Mouse (Mus musculus) ZHBTc4 (cell line): ENCODE measurements around the gene Sema3b.
"Not testable (repeated sequence)": the region's sequence is repeated elsewhere in the genome, so short reads cannot be mapped to it uniquely, and the experiment has no call there.

ENCODE experiments used
- DNase-seq: peaks from one replicate; pipeline ENCODE4 v3.0.0-alpha.2; 2011; ENCODE audit warnings: low read depth, low spot score

The Sema3b gene

DNA sequence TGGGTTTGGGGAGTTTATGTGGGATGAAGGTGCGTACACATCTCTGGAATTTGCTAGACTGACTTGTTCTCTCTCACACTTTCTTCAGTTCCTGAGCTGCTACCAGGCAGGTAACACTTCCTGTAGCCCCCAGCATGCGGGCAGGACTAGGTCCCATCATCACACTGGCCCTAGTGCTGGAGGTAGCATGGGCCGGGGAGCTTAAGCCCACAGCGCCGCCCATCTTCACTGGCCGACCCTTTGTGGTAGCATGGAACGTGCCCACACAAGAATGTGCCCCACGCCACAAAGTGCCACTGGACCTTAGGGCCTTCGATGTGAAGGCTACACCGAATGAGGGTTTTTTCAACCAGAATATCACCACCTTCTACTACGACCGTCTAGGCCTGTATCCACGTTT lies 39.0 kb downstream of the Sema3b start:
- DNase-seq = no peak

GRCm38 (mm10) chr9:107569270-107569669 lies 39.8 kb downstream of the Sema3b start:
- no peak for DNase-seq

GRCm38 (mm10) chr9:107568331-107569261 lies 40.4 kb downstream of the Sema3b start:
- peak; percentile 95 for DNase-seq

DNA sequence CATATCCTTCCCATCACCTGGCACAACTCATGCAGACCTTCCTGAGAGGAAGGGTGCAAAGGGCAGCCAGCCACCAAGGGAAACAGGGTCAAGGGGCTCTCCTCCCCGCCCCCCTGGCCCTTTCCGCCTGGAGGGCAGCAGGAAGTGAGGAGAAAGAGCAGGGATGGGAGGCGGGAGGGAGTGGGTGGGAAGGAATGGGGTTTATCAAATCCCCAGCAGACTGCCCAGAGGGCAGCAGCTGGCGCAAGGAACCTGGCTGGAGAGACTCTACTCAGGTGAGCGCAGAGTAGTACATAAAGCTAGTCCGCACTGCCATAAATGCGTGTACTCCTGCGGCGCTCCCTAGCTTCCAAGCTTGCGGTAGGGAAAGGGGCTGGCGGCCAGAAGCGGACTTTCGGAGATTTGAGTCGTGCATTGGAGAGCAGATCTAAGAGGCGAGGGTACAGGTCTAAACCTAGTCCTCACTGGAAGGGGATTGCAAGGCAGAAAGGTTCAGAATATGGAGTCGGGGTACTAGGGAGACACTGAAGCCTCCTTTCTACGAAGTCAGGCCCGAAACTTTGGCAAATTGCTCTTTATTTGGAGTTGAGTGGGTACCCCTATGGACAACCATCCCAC lies 41.2 kb downstream of the Sema3b start, which contains the start of gene Hyal2:
Hyal2 (plus strand) TSS at position 244 of the 618 bp plus-strand sequence.
- no peak for DNase-seq

DNA sequence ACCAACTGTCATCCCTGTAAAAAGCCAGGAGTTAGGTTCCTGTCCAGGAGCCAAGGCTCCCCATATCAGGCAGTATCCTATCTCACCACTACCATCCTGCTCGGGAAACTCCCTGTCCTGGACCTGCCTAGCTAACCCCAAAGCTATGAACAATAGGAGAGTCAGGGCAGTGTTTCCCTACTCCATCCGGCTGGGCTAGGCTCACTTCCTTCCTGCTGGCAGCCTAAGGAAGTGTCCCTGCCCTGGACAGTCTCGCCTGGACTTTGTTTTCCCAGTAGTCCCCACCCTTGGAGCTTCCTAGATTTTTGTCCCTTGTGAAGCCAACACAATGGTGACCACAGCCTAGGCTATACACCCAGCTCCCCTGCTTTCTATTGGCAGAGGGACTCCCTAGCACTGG lies 42.2 kb downstream of the Sema3b start:
- DNase-seq = no peak

GRCm38 (mm10) chr9:107566041-107566709 lies 42.9 kb downstream of the Sema3b start:
- DNase-seq = peak; percentile 78

- not testable (repeated sequence) for DNase-seq
These were observed 43.5 kb downstream of the Sema3b start for GRCm38 (mm10) chr9:107565556-107565955.

DNA sequence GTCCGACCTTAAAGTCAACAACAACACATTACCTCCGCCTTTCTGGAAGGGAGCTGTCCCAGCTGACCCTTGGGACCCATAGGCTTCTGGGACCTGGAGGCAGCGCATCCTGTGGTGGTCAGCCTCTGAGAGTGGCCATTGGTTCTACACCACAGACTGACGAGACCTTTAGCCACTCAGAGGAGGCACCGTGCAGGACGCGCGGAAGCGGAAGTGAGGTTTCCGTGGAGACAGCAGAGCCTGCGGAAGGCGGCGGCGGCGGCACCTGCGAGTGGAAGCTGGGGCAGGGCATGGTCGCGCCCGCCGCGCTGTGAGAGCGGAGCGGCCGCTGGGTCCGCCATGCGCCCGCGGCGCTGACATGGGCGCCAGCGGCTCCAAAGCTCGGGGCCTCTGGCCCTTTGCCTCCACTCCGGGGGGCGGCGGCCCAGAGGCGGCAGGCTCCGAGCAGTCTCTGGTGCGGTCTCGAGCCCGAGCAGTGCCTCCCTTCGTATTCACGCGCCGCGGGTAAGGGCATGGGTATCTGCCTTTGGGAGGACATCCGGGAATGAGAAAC lies 45.9 kb downstream of the Sema3b start, which contains the start of gene Tusc2:
Tusc2 (plus strand) TSS at position 227 of the 553 bp plus-strand sequence.
- DNase-seq = peak; percentile 96

DNA sequence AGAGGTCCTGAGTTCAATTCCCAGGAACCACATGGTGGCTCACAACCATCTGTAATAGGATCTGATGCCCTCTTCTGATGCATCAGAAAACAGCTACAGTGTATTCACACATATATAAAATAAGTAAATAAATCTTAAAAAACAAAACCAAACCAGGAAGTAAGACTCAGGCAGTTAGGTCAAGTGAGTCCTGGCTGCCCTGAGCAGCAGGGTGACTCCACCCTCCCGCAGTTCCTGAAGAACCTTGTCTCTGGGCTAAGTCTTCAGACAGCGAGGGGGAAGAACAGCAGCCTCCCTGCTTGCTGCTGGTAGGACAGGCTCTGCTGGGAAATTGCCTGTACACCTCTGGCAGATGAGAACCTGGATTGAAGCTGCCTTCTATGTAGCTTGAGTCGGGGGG lies 52.7 kb downstream of the Sema3b start:
- no peak for DNase-seq

- DNase-seq = no peak
These were observed 53.3 kb downstream of the Sema3b start for GRCm38 (mm10) chr9:107555701-107556100.

DNA sequence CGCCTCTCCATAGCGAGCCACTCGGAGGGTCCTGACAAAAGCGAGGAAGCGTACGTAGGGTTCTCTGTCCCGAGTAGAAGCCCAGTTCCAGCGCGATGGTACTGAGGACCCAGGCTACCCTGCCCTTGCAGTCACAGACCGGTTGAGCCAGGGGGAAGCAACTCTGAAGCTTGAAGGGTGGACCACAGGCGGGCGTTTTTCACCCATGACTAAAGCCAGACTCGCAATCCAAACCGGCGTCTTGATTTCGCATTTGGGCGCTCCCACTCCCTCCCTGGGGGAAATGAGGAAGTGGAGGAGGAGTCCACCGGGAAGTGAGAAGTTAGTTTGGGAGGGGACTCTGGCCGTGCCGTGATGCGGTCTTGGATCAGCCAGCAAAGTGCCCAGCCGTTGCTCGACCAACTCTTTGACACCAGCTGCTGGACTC lies 54.0 kb downstream of the Sema3b start:
- DNase-seq = peak; percentile 82

DNA sequence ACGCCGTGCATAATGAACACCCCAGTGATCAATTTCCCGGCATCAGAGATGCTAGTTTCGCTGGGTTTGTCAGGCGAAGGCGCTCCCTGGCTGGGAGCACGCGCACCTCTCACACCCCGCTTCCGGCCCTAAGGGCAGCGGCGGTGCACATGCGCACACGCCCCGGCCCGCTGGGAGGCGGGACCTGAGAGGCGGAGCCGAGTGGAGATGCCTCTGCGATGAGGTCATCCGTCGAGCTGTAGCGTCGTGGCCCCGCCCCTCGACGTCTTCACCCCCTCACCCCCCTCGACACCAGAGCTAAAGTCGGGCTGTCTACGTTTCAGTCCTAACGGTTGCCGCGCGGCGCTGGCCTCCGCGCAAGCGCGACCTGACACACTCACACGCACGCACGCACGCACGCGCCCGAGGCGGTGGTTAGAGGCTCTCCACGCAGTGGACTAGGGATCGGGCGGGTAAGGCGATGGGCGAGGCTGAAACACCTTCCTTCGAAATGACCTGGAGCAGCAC lies 54.7 kb downstream of the Sema3b start:
- DNase-seq = peak; percentile 99

DNA sequence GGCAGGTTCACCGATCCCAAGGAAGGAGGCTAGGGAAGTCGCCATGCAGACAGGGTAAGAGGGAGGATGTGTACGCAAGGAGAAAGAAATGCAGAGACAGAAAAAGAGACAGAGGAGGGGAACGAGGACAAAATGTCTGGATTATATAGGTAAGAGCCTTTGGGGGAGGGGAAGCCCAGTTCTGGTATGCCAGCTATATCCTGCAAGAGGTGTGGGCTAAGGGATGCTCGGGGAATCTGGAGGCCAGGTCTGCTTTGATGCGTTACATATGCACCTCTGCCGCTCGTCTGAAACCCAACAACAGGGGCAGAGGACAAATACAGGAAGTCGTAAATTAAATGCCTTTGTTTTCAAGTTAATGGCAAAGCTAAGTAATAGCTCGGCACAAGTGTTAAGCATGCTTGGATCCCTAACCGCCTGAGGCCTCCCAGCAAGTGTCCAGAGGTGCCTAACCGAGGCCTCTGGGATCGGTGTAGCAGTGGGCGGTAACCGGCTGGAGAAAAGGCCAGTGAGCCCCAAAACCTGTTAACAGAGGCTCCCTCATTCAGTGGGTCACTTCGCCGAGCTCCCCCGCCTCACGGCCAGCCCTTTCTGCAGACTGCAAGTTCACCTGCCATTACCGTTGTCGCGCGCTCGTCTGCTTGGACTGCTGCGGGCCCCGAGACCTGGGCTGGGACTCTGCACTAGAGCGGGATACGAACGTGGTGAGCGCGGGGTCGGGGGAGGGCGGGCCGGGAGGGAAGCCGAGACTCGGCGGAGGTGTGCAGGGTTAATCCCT lies 55.3 kb downstream of the Sema3b start:
- no peak for DNase-seq

DNA sequence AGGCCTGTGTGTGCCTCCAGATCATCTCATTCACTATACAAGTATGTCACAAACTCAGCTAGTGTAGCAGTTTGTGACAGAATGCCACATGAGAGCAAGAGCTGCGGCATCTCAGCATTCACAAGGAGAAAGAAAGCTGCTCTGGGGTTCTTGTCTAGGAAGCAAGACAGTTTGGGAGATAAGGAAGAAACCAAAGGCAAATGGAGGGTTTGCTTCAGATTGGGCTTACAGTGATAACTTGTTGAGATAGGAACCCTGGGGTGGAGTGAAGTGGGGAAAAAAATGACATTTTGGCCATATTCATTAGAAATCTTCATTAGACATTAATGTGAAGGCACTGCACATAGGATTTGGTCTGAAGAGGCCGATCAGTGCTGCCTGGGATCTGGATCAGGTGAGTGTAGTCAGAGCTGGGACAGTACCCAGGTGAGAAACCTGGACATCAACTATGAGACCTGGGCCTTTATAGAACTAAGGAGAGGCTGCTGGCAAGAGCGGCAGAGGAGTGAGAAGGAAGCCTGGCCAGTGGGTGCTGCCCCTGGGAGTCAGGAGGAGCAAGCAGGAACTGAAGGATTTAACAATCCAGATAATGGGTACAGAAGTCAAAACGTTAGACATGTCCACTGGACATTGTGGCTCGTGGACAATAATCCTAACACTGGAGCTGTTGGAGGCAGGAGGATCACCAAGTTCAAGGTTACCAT lies 56.2 kb downstream of the Sema3b start:
- no peak for DNase-seq

DNA sequence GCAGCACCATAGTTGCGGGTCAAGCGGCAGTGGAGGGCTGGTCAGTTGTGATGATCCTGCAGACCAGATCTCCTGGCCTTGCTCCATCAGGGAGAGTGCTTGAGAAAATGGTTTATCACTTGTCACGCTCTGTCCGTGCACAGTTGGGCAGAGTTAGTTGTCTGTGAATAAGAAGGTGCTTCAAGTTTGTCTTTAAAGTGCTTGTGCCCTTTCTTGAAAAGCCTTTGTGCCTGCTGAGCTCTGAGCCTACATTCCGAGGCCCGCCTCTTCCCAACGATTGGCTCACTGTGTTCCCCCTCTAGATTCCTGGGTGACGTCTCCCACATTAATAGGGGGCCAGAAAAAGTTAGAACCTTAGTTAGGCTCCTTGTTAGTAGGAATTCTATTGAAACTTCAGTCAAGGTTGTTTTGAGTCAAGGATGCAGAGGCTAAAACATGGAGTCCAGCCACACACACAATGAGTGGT lies 57.1 kb downstream of the Sema3b start:
- DNase-seq = no peak

GRCm38 (mm10) chr9:107551117-107551889 lies 57.7 kb downstream of the Sema3b start, which contains the start of gene Rassf1:
Gene Rassf1 (plus strand): TSS chr9:107551555.
- DNase-seq = peak; percentile 63

DNA sequence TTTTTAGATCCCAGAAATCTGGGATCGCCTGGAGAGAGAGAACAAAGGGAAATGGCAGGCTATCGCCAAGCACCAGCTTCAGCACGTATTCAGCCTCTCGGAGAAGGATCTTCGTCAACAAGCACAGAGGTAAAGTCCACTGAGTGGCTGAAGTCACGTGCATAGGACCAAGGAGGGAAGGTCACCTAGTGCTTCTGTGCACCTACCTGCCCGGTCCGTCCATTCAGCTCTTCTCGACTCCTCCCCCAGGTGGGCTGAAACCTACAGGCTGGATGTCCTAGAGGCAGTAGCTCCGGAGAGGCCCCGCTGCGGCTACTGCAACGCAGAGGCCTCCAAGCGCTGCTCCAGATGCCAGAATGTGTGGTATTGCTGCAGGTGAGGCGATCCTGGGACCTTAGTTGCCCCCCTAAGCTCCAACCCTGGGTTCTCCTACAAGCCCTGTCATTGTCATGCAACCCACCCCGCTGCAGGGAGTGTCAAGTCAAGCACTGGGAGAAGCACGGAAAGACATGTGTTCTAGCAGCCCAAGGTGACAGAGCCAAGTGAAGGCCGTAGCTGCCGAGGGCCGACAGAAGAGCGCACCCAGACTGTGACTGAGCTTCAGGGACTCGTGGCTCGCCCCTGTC lies 58.4 kb downstream of the Sema3b start:
- DNase-seq = peak; percentile 60

- DNase-seq = no peak
These were observed 59.5 kb downstream of the Sema3b start for GRCm38 (mm10) chr9:107549297-107550074.
